Mouse (Mus musculus): ENCODE measurements around the gene Asap3.

Asap3 gene

DNA sequence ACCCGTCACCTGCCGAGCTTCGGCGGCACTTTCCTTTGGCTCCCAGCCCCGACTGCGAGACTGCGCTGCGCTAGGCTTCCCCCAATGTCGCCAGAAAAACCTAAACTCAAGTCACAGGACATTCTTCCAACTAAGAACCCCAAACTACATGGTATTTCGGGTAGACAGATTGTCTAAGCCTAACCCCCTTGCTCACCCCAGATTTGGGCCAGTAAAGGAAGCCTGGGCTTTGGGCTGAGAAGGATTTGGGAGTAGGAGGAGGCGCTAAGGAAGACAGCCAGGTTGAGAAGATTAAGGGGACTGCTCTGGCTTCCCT lies 43.1 kb downstream of the Asap3 start:
- DNase-seq (ENCODE audit: extremely low spot score, low spot score), result no peak

DNA sequence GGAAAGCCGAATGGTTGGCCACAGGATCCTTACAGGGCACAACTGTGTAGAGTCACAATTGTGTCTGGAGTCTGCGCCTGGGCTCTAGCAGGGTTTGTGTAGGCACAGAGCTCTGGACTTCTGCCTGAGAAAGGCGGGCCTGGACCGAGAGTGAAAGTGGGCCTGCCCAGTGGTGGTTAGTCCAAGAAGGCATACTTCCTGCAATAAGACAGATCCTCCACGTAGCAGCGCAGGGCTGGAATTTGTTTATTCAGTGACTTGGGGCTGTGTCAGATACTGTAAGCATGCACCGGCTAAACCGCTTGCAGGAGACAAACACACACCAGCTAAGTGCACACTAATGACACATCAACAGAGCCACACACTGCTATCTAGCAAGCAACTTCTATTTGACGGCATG lies 43.6 kb downstream of the Asap3 start:
- DNase-seq (ENCODE audit: extremely low spot score, low spot score), result no peak

DNA sequence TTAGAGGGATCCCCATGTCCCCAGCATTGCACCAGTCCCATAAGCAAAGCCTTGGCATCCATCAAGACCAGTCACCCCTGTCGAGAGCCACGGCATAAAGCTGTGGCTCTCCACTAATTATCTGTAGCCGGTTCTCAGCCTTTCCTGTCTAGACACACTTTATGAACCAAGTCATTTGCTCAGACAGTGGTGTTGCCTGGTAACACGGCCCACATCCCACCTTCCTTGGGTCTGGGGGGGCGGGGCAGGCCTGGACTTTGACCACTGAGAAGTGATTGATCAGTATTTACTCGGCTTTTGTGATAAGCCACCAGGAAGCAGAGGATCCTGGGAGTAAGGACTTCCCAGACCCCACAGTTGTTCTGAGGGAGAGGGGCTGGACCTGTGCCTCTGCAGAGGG lies 49.8 kb downstream of the Asap3 start:
- no peak for DNase-seq (ENCODE audit: extremely low spot score, low spot score)

DNA sequence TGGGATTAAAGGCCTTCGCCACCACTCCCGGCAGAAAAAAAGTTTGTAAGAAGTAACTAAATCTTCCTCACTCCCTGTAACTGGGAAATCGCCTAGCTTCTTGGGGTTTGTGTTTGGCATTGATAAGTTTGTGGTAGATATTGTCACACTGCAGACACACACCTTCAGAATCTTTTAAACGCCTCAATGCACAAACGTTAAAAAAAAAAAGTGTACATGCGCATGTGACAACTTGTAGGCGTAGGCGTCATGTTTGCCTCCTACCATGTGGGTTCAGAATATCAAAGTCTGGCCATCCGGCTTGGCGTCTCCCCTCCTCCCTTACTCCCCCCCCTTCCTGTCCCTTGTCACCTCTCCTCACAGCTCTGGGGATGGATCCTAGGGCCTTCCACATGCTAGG lies 50.5 kb downstream of the Asap3 start:
- DNase-seq (ENCODE audit: extremely low spot score, low spot score), result no peak

DNA sequence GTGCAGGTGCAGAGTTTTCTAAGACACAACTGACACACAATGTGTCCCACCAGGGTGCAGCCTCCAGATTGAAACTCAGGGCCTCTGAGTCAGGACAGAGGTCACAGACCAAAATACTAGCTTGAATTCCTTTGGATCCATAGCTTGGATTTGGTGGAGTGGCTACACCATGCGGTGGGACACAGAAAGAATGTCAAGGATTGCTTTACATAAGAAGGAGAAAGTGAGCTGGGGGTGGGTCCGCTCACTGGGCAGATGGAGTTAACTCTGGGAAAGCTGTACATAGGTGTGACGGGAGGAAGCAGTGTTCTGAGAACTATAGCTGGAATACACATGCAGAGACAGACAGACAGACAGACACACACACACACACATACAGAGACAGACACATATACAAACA lies 53.8 kb downstream of the Asap3 start:
- no peak for DNase-seq (ENCODE audit: extremely low spot score, low spot score)

DNA sequence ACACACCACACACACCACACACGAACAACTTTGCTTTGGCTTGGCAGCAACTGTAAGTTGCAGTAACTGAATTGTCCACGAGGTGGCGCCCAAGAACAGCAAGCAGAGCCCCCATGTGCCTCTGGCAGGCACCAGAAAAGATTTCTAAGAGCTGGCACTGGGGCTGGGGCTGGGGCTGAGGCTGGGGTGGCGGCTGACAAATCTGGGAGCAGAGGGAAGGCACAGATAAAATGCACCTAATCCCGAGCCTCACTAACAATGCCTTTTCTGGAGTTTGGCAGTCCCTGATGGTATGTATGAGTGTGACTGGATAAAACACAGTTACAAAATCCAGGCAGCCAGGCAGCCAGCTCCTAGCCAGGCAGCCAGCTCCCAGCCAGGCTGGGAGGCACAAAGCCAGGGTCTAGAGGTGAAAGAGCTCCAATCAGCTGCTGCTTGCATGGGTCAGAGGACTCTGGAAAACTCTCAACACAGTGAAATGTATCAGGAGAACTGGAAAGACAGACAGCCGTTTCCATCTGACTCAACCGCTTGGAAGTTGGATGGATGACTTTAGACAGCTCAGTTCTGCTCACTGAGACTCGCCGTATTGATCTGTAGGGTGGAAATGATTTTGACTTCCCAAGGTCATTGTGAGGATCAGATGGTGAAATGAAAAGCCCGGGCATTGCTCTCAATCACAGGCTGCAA lies 54.5 kb downstream of the Asap3 start:
- DNase-seq (ENCODE audit: extremely low spot score, low spot score), result peak; percentile 90

DNA sequence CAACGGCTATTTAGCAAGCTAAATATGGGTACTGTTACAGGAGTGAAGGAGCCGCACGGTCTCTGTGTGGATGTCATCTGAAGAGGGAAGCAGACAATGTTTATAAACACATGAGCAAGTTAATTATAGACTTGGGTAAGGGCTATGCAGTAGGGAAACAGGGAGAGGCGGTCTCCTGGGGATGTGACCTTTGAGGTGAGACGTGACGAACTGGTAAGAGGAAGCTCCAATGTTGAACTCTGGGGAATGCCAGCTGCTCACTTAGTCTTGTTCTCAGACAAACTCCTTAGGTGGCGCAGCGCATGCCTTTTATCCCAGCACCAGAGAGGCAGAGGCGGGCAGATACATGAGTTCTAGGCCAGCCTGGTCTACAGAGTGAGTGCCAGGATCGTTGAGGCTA lies 55.7 kb downstream of the Asap3 start:
- no peak for DNase-seq (ENCODE audit: extremely low spot score, low spot score)

DNA sequence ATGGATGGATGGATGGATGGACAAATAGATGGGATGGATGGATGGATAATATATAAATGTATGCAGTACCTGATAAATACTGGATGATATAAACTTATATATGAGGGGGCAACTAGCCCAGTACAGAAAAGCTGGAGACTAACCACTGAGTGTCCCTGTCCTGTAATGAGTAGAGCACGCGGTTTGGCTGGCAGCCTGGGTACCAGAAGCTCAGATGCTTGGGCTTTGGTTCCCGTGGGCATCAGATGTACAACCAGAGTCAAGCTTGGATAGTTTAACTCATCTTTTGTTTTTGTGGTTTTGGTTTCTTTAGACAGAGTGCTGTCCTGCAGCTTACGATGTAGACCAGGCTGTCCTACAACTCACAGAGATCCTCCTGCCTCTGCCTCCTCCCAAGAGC lies 57.4 kb downstream of the Asap3 start:
- DNase-seq (ENCODE audit: extremely low spot score, low spot score), result no peak

DNA sequence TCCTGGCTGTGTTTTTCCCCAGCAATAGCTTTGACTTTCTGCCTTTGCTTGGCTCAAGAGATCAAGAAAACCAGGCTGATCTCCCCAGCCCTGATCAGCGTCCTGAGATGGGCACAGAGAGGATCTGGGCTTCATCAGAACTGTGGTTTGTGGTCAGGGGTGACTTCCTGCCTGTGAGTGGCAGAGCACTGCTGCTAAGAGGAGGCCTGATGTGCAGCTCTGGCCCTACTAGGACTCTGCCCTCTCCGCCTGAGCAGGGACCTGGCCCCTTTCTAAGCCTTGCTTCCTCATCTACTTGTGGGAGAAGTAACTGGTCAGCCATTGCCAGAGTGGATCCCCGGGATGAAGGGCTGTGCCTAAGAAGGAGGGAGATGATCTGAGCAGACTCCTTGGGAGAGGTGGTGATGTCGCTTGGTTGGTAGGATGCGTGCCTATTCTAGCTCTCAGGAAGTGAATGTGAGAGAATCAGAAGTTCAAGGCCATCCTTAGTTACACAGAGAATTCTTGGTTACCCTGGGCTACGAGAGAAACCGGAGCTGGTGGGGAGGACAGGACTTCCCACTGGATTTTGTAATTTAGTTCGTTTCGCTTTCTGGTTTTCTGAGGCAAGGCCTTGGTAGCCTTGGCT lies 60.7 kb downstream of the Asap3 start:
- no peak for DNase-seq (ENCODE audit: extremely low spot score, low spot score)

DNA sequence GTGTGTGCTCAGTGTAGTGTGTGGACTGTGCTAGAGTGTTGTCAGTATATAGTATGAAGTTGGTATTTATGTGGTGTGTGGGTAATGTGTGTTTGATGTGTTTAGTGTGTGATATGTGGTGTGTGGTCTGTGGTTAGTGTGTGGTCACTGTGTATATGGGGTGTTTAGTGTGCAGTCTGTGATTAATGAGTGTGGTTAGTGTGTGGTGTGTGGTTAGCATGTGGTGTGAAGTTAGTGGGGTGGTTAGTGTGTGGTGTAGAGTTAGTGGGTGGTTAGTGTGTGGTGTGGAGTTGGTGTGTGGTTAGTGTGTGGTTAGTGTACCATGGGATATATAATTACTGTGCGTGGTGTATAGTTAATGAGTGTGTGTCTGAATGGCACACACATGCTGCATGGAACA lies 62.7 kb downstream of the Asap3 start:
- DNase-seq (ENCODE audit: extremely low spot score, low spot score), result no peak

DNA sequence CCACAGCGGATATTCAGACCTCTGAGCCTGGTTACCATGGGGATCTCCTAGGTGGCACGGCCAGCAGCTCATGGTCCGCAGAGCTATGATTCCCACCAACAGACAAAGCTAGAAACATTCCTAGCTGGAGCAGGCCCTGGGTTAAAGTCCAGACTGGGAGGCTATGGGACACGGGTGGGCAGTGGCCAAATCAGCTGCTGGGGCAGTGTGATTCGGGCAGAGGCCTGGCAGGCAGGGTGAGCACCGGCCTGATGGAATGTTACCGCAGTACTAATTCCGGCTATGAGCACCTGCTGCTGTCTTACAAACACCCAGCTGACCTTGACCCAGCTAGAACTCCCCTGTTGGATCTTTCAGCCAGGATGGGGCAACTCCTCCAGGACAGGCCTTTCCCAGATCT lies 64.5 kb downstream of the Asap3 start:
- no peak for DNase-seq (ENCODE audit: extremely low spot score, low spot score)

DNA sequence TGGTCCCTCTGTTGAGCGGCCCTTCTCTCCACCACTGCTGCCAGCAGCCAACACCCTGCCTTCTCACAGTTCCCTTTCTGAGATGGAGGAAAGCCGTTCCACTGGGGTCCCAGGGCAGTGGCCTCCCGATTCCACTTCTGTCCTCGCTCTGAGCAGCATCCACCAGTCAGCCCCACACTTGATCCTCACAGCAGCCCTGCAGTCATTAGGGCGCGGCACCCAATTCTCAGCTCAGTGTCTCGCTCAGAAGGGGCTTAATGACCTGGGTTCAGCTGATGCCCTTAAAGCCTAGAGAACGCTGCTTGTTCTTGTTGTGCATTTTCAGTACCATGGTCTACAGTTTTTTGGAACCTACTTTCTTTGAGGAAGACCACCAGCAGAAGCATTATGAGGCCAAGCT lies 74.9 kb downstream of the Asap3 start:
- DNase-seq (ENCODE audit: extremely low spot score, low spot score), result no peak

DNA sequence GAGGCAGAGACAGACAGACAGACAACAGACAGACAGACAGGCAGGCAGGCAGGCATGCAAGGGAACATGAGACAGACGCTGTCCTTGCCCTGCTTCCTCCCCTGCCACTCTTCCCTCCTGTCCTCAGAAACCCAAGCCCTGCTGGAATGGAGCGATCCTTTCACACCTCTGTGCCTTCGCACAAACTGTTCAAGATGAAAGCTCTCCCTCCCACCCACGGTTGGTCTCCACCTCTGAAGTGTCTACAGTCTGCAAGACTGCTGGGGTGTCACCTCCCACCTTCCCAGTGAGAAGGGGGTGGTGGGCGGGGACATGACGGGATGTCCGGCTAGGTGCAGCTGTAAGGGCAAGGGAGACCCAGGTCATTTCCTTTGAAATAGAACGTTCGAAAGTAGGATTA lies 75.4 kb downstream of the Asap3 start:
- DNase-seq (ENCODE audit: extremely low spot score, low spot score), result no peak

DNA sequence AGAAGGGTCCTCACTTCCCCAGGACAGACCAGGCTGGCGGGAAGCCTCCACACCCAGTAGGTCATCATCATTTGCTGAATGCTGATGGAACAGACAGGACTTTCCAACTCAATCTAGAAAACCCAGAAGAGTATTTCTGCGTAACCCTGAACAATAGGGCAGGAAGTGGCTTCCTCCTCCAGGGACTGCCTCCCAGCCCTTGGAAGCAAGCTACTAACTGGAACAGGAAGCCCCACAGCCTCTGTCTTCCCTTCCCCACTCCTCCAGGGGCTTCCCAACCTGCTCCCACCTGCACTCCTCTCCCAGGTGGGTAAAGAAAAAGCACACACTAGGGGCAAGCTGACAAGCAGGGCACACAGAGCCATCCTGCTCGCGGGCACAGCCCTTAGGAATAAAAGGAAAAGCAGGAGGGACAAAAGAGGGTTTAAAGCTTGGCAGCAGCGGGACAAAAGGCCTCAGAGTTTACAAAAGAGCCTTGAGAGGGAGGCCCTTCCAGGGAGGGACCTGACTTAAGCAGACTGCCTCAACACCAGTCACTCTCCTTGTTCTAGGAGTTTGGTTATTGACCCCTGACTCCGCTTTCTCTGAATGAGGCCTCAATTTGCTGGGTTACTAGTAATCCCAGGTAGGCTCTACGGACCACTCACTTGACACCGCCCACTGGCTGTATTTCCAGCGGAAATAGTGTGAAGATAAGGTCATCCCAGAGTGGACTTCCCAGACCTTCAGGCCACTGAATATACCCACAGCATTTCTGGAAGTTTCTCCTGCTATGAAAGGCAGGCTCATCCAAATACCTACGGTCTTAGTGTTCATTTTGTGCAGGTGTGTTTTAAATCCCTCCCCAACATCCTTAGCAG lies 76.7 kb downstream of the Asap3 start:
- peak; percentile 33 for DNase-seq (ENCODE audit: extremely low spot score, low spot score)

DNA sequence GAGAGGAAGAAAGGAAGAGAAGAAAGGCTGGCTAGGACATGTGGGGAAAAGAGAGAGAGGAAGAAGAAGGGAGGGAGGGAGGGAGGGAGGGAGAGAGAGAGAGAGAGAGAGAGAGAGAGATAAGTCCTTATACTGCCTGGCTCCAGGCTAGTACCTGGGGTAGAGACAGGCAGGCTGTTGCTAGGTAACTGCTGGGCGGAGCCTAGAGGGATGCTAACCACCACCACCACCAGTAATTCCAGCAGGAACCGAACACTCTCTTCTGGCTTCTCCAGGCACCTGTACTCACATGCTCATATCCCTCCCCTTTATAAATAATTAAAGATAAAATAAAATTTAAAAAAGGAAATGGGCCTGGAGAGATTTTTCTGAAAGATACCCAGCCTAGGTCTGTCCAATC lies 77.6 kb downstream of the Asap3 start:
- no peak for DNase-seq (ENCODE audit: extremely low spot score, low spot score)

DNA sequence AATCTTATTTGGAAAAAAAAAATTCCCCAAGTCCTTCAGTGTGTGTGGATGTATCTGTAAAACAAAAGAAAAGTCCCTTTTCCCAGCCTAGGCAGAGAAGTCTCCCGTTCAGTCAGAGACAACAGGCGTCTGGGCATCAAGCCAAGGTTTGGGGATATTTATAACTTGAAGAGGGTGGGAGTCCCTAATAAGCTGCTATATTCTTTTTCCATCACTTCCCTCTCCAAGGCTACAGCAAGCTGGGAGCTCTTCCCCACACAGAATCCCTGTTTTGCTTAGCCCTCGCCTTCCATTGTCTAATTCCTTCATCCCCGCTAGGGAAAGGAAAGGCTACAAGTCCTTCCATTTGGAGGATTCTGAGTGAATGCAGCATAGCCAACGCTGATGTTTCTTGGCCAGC lies 78.3 kb downstream of the Asap3 start, which contains the start of gene Zfp46:
Gene Zfp46, plus strand, starts transcription at position 229 of the 400 bp plus-strand sequence.
- DNase-seq (ENCODE audit: extremely low spot score, low spot score), result no peak

DNA sequence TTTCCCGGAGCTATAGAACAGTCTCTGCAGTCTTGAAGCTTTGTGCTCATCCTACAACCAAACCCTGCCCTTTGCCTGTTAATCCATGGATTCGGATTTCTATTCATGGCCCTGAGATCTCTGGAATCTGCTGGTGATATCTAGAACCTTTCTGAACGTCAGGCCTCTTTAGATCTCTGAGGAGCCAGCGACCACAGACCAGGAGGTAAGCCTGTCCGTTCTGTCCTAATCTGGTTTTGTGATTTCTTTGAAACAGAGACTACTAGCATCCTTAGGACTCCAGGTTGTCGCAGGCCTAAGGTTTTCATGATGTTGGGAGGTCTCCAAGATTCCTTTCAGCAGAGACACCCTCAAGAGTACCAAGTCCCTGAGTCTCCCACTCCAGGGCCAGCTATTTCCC lies 78.7 kb downstream of the Asap3 start:
- peak; percentile 22 for DNase-seq (ENCODE audit: extremely low spot score, low spot score)

DNA sequence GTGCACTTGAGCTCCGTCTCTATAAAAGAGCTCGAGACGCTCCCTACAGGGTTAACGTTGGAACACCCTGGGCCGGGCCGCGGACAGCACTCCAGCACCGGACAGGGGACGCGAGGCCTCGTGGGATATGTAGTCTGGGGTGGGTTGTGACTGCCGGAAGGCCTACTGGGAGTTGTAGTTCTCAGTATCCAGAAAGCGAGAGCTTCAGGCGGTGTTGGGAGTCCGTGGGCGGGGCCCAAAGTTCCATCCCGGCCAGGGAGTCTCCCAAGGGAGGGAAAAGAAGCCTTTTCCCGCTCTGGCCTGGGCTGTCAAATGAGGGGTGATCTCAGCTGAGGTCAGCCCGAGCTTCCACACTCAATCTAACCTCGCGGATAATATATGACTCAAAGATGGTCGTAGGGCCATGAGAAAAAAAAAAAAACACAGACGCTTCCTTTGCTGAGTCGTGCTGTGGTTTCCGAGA lies 79.2 kb downstream of the Asap3 start:
- peak; percentile 89 for DNase-seq (ENCODE audit: extremely low spot score, low spot score)

DNA sequence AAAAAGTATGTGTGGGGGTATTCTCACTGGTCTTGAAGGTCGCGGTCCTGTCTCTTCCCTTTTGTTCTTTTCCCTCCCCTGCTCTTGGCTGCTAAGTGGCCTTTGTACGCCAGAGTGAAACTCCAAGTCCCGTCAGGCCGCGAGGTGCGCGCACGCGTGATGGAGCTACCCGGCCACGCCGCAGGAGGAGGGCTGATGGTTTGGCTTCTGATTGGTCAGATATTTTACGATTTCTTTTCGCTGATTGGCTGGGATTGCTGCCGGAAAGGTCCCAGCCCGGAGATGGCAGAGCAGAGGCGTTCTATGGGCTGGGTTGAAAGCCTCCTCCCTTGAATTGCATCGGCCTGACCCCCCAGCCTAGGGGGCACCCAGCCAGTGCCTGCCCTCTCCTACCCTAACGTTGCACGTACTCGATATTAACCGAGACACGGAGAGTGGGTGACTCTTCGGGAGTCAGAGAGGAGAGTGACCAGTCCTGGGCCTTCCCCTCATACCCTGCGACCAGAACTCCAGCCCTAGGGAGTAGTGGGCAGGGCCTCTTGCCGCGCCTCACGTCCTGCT lies 79.7 kb downstream of the Asap3 start:
- DNase-seq (ENCODE audit: extremely low spot score, low spot score), result peak; percentile 90

DNA sequence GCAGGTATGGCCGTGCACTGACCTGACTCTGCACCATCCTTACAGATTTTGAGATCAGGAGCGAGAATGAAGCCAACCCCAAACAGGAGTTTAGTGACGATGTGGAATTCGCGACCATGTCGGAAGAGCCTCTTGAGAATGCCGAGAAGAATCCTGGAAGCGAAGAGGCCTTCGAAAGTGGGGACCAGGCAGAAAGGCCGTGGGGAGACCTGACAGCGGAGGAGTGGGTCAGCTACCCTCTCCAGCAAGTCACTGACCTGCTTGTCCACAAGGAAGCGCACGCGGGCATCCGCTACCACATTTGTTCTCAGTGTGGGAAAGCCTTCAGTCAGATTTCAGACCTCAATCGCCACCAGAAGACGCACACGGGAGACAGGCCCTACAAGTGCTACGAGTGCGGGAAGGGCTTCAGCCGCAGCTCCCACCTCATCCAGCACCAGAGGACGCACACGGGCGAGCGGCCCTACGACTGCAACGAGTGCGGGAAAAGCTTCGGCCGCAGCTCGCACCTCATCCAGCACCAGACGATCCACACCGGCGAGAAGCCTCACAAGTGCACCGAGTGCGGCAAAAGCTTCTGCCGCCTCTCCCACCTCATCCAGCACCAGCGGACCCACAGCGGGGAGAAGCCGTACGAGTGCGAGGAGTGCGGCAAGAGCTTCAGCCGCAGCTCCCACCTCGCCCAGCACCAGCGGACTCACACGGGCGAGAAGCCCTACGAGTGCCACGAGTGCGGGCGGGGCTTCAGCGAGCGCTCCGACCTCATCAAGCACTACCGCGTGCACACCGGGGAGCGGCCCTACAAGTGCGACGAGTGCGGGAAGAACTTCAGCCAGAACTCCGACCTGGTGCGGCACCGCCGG lies 84.0 kb downstream of the Asap3 start:
- DNase-seq (ENCODE audit: extremely low spot score, low spot score), result peak; percentile 36

Data from neural tube, embryonic 10.5 days (tissue).